Mouse (Mus musculus): ENCODE data around the gene Arid5b.

DNA sequence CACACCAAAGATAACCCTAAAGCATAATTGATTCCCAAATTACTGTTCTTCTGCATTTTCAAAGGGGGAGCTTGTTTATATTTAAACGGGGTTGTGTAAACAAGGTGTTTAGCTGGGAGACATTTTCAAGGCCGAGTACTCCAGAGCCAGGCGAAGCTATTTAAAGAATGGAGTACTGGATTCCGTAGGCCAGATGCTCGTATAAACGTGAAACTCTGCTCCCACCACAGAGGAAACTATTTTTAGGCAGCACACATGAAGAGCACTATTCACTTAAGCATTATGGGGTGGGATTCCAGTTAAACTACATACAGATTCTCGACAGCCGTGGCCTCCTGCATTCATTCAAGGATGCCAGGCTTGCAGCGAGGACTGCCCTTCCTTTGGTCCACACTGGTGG, 59.2 kb downstream of the Arid5b start:
- TF ChIP-seq CTCF (IDR thresholded peaks at IDR 0.05; ENCODE audit: borderline replicate concordance, control insufficient read depth, extremely low read depth, insufficient read depth, low read length, poor library complexity) (no peak), POLR2A (IDR thresholded peaks at IDR 0.05; ENCODE audit: control insufficient read depth, extremely low read depth, insufficient read depth, low read length, poor library complexity) (no peak)
